Mouse (Mus musculus) ES-Bruce4 (cell line): ENCODE measurements around the gene Ablim2.

Source experiments
- CTCF ChIP-seq: IDR thresholded peaks from one replicate; pipeline ENCODE4 v1.8.1; 2011; ENCODE audit warnings: low read depth, low read length
- EP300 ChIP-seq: IDR thresholded peaks from 2 replicates; pipeline ENCODE4 v1.6.1; 2011; ENCODE audit warnings: low read depth, low read length; ENCODE audit not compliant: insufficient read depth
- POLR2A ChIP-seq: IDR thresholded peaks from one replicate; pipeline ENCODE4 v1.8.1; 2011; ENCODE audit warnings: low read length; ENCODE audit not compliant: insufficient read depth

GRCm38 (mm10) chr5:35827856-35828255 lies 70.2 kb downstream of the Ablim2 start:
- no peak for TF ChIP-seq POLR2A
- no peak for TF ChIP-seq CTCF
- no peak for TF ChIP-seq EP300
